Mouse (Mus musculus): Measurements from ENCODE around the gene Gbx1. TPM values are rescaled to one million over a fixed set of nuclear protein-coding genes. Genes with fewer than 3 reads are reported as not detected.

The Gbx1 gene
- polyA plus RNA-seq, 1 experiment from 2014 or later = not detected

DNA sequence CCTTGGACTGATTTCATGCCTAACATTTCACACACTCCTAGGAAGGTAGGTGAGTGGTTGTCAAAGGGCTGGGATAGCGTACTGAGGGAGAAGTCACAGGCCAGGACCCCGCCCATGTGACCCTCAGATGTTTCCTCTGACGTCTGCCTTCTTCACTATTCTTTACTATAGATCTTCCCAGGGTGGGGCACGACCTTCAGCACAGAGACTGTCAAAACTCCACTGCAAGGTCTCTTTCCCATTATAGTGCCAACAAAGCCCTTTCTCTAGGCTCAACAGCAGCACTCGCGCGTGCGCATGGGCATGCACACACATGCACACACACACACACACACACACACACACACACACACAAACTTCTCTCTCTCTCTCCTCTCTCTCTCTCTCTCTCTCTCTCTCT, 3.2 kb downstream of the Gbx1 start:
- Histone ChIP-seq H3K4me2 (no peak overlapping the region), H3K27ac (no peak overlapping the region), H3K27me3 (peaks cover 85% of the 10 kb centered on the region), H3K4me1 (peaks cover 14% of the 10 kb centered on the region), H3K4me3 (no peak overlapping the region), H3K36me3 (no peaks in the 10 kb centered on the region), H3K9me3 (no peaks in the 10 kb centered on the region), H3K9ac (no peak overlapping the region)
- WGBS = 47% methylated on average over 8 of the region's 8 CpGs
- no peak for ATAC-seq (ENCODE audit: borderline replicate concordance, extremely low read depth, low FRiP score, low TSS enrichment)

DNA sequence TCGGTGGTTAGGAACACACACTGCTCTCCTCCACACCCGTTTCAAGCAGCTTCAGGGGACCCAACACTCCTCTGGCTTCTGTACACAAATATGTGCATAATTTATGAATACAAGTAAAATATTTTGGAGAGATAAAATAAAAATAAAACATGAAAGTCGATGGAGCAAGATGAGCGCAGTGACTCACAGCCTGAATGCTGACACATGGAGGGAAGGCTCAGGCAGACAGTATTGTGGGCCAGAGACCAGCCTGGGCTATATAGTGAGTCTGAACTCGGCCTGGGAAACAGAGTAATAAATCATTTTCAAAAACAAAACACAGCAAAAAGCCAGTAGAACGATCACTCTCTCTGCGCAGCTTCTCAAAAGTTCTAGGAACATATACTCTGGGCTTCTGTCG, 5.6 kb downstream of the Gbx1 start:
- H3K9ac ChIP-seq = no peak overlapping the region
- no peaks in the 10 kb centered on the region for H3K36me3 ChIP-seq
- peaks cover 6% of the 10 kb centered on the region for H3K4me1 ChIP-seq
- H3K4me2 ChIP-seq = no peak overlapping the region
- H3K9me3 ChIP-seq = no peaks in the 10 kb centered on the region
- 49% methylated on average over 8 of the region's 8 CpGs for WGBS
- no peak for ATAC-seq (ENCODE audit: borderline replicate concordance, extremely low read depth, low FRiP score, low TSS enrichment)
- no peak overlapping the region for H3K27ac ChIP-seq
- no peak overlapping the region for H3K4me3 ChIP-seq
- peaks cover 73% of the 10 kb centered on the region for H3K27me3 ChIP-seq

DNA sequence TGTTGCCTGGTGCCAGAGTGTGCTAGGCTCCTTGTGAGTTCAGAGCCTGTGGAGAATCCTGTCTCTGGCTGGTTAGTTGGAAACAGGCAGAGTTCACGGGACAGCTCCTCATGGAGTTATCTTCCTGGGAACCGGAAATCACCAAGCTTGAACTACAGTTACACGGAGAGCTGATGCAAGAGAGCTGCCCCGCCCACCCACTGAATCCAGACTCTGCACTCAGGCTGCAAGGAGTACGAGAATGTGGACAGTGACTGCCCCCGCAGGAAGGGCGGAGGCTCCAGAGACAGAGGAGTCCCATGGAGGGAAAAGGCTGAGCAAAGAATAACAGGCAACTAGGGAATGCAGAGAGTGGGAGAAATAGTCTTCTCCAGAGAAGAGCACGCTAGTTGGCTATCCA, 14.7 kb downstream of the Gbx1 start:
- Histone ChIP-seq H3K27ac (no peak overlapping the region), H3K36me3 (no peaks in the 10 kb centered on the region), H3K4me2 (no peak overlapping the region), H3K4me1 (0 out of 2 replicates have a peak, but pooled peaks cover 4% of the 10 kb centered on the region), H3K27me3 (peaks cover 10% of the 10 kb centered on the region; the same call in 1 of the 2 replicates), H3K9me3 (no peaks in the 10 kb centered on the region), H3K9ac (no peak overlapping the region), H3K4me3 (no peak overlapping the region)
- WGBS = 32% methylated on average over 8 of the region's 8 CpGs
- ATAC-seq (ENCODE audit: borderline replicate concordance, extremely low read depth, low FRiP score, low TSS enrichment) = peak; percentile 46; the same call in 1 of the 2 replicates

DNA sequence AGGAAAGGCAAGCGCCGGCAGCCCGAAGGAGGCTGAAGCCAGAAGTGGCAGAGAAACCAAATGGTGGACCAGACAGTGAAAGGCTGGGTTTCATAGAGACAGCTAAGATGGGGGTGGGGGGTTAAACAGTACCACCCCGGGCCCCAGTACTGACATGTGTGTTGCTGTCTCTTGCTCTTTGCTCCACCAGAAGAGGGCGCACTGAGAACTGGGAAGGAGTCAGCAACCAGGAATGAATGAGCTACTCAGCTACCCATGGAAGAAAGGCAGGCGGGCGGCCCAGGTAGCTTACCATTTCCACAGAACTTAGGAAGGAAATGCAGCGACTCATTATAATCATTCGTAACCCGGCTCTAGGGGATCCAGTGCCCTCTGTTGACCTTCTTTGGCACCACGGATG, 16.4 kb downstream of the Gbx1 start:
- Histone ChIP-seq H3K9me3 (no peaks in the 10 kb centered on the region), H3K27ac (no peak overlapping the region), H3K9ac (no peak overlapping the region), H3K4me2 (no peak overlapping the region), H3K4me3 (no peak overlapping the region), H3K36me3 (no peaks in the 10 kb centered on the region), H3K4me1 (0 out of 2 replicates have a peak, but pooled peaks cover 4% of the 10 kb centered on the region), H3K27me3 (peaks cover 13% of the 10 kb centered on the region)
- no peak for ATAC-seq (ENCODE audit: borderline replicate concordance, extremely low read depth, low FRiP score, low TSS enrichment)
- 40% methylated on average over 11 of the region's 11 CpGs for WGBS

DNA sequence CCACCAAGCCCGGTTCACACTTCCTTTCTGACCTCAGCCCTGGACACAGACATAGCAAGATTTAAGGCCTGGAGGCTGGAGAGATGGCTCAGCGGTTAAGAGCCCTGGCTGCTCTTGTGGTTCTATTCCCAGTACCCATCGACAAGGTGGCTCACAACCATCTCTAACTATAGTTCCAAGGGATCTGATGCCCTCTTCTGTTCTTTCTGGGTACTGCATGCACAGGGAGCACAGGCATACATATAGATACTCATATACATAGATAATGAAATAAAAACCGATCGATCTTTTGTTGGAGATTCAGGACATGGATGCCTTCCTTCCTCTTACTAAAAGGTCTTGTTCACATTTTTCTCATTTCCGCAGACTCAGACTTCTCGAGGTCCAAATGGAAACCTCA, 18.6 kb downstream of the Gbx1 start:
- H3K36me3 ChIP-seq = no peaks in the 10 kb centered on the region
- no peak overlapping the region for H3K4me3 ChIP-seq
- 86% methylated on average over 7 of the region's 7 CpGs for WGBS
- H3K27ac ChIP-seq = no peak overlapping the region
- 0 out of 2 replicates have a peak, but pooled peaks cover 4% of the 10 kb centered on the region for H3K4me1 ChIP-seq
- no peak overlapping the region for H3K4me2 ChIP-seq
- no peak overlapping the region for H3K9ac ChIP-seq
- H3K9me3 ChIP-seq = no peaks in the 10 kb centered on the region
- H3K27me3 ChIP-seq = peaks cover 31% of the 10 kb centered on the region
- ATAC-seq (ENCODE audit: borderline replicate concordance, extremely low read depth, low FRiP score, low TSS enrichment) = no peak

DNA sequence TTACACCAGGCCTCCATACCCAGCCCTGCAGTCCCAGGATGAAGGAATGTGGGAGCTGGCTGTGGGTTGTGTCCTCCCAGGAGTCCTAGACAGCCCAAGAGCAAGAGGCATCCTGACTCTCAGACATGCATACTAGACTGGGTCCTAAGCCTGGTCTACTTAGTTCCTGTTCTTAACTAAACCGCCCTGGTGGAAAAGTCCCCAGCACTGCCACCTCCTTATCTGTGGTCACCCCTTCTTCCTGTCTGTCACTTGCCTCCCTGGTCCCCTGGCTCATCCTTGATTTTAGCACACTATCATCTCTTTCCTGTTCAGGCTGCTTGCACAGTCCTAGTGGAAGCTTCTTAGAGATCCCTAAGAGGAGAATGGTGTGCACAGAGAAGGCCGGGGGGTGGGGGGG, 21.5 kb downstream of the Gbx1 start:
- Histone ChIP-seq H3K4me1 (no peaks in the 10 kb centered on the region), H3K4me2 (no peak overlapping the region), H3K27me3 (peaks cover 25% of the 10 kb centered on the region), H3K9me3 (no peaks in the 10 kb centered on the region), H3K9ac (no peak overlapping the region), H3K27ac (no peak overlapping the region), H3K36me3 (peaks cover 24% of the 10 kb centered on the region), H3K4me3 (no peak overlapping the region)
- no peak for ATAC-seq (ENCODE audit: borderline replicate concordance, extremely low read depth, low FRiP score, low TSS enrichment)
- 38% methylated on average over 2 of the region's 2 CpGs for WGBS

DNA sequence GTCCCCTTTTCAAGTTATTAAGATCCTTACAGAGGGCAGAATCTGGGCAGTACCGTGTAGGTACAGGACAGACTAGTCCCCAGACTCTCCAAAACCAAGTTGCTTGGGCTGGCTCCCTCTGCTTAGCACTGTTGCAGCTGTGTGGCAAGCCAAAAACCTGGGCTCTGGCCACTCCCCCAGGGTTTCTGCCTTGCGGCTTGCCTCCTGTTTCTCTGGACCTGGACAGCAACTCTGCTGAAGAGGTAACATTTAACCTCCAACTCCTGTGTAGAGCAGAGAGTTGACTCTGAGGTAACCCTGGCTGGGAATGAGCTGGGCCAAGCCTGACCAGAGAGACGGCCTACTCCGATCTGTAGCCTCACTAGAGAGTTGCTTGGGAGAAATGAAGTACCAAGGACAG, 24.2 kb downstream of the Gbx1 start:
- Histone ChIP-seq H3K4me3 (no peak overlapping the region), H3K9me3 (no peaks in the 10 kb centered on the region), H3K27ac (no peak overlapping the region), H3K27me3 (peaks cover 25% of the 10 kb centered on the region), H3K4me1 (no peaks in the 10 kb centered on the region), H3K9ac (no peak overlapping the region), H3K36me3 (peaks cover 49% of the 10 kb centered on the region), H3K4me2 (no peak overlapping the region)
- 58% methylated on average over 4 of the region's 4 CpGs for WGBS
- ATAC-seq (ENCODE audit: borderline replicate concordance, extremely low read depth, low FRiP score, low TSS enrichment) = no peak

DNA sequence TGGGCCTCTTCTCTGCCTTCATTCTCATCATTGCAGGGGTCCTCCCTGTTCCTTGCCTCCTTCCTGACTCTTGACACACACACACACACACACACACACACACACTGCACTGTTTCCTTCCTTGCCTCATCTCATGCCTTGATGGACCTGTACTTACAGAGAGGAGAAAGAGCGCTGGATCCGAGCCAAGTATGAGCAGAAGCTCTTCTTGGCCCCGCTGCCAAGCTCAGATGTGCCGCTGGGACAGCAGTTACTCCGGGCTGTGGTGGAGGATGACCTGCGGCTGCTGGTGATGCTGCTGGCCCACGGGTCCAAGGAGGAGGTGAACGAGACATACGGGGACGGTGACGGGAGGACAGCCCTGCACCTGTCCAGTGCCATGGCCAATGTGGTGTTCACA, 26.2 kb downstream of the Gbx1 start:
- H3K9ac ChIP-seq = no peak overlapping the region
- ATAC-seq (ENCODE audit: borderline replicate concordance, extremely low read depth, low FRiP score, low TSS enrichment) = no peak
- H3K9me3 ChIP-seq = no peaks in the 10 kb centered on the region
- peaks cover 20% of the 10 kb centered on the region for H3K27me3 ChIP-seq
- no peak overlapping the region for H3K4me2 ChIP-seq
- H3K27ac ChIP-seq = no peak overlapping the region
- no peak overlapping the region for H3K4me3 ChIP-seq
- 59% methylated on average over 11 of the region's 11 CpGs for WGBS
- no peaks in the 10 kb centered on the region for H3K4me1 ChIP-seq
- H3K36me3 ChIP-seq = peaks cover 63% of the 10 kb centered on the region

DNA sequence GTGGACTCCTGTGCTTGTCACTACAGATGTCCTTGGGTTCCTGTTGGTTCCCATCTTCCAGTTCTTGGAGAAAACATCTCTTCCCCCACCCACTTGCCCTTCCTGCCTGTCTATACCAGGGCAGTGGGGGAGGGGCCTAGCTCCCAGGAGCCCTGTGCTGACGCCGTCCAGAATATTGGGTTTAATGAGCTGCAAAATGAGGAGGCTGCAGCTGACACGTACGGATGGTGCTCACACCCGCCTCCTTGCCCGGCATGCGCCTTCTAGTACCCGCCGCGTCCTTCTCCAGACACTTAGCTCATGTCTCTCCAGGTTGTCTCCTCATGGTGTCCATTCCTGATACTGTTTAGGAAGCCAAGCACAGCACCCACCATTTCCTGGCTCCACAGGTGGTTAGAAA, 27.9 kb downstream of the Gbx1 start:
- Histone ChIP-seq H3K4me2 (no peak overlapping the region), H3K36me3 (peaks cover 79% of the 10 kb centered on the region)

DNA sequence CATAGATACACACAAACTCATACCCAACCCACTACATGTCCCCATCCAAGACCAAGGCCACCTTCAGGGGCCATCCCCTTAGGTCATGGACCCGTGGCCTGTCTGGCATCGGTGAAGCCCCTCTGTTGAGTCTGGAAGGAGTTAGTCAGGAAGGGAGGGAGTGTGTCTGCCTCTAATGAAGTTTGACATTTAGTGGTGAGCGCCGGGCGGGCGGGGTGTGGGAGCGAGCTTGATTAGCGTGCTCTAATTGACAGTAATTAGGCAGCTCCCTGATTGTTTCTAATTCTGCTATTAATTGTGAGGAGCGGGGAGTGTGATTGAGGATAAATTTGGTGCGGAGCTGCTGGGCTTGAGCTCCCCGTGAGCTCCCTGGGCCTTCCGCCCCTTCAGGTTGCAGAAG, 29.5 kb downstream of the Gbx1 start:
- Histone ChIP-seq H3K9ac (no peak overlapping the region), H3K9me3 (no peaks in the 10 kb centered on the region), H3K27ac (no peak overlapping the region), H3K36me3 (peaks cover 90% of the 10 kb centered on the region), H3K4me3 (no peak overlapping the region), H3K4me1 (no peaks in the 10 kb centered on the region), H3K4me2 (no peak overlapping the region), H3K27me3 (no peaks in the 10 kb centered on the region)
- WGBS = 93% methylated on average over 12 of the region's 12 CpGs
- ATAC-seq (ENCODE audit: borderline replicate concordance, extremely low read depth, low FRiP score, low TSS enrichment) = no peak

More for the DNA sequence above, 27.9 kb downstream of the Gbx1 start:
- Histone ChIP-seq H3K9me3 (no peaks in the 10 kb centered on the region), H3K27ac (no peak overlapping the region), H3K27me3 (peaks cover 3% of the 10 kb centered on the region; the same call in 1 of the 2 replicates), H3K4me1 (no peaks in the 10 kb centered on the region), H3K9ac (no peak overlapping the region), H3K4me3 (no peak overlapping the region)
- ATAC-seq (ENCODE audit: borderline replicate concordance, extremely low read depth, low FRiP score, low TSS enrichment) = no peak
- WGBS = 70% methylated on average over 10 of the region's 10 CpGs

DNA sequence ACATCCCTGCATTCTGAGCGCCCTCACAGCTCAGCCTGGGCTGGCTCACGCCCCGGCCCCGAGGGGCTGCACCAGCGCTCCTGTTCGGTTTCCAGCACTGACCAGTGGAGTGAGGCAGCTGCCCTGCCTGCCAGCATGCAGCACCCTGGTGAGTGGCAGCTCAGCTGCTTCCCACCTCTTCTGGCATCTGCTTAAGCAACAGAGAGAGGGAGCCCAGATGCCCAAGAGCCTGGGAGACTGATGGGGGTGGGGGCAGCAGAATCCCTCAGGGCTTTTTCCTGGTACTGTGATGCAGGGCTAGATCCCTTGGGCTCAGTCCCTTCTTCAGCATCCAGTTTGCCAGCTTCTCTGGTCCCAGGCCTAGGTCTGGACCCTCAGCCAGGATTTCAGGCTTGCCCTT, 30.2 kb downstream of the Gbx1 start:
- Histone ChIP-seq H3K9me3 (no peaks in the 10 kb centered on the region), H3K27me3 (no peaks in the 10 kb centered on the region), H3K36me3 (peaks cover 91% of the 10 kb centered on the region), H3K4me1 (no peaks in the 10 kb centered on the region), H3K4me3 (no peak overlapping the region), H3K9ac (no peak overlapping the region), H3K4me2 (no peak overlapping the region), H3K27ac (no peak overlapping the region)
- 67% methylated on average over 6 of the region's 6 CpGs for WGBS
- ATAC-seq (ENCODE audit: borderline replicate concordance, extremely low read depth, low FRiP score, low TSS enrichment) = no peak

DNA sequence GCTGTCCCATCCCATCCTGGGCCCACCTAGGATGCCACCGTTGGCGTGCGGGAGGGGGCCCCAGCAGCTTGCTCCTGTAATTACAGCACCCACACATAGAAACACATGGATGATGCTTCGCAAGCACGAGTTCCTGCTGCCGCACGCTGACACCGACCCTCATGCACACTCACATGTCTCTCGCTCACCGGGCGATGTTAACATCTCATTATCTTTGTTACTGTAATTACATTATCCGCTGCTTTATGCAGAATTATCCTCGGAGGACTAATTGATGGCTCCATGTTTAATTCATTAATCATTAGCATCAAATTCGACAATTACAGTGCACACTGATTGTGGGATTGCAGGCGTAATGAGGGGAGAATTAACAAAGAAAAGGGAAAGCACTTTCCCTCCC, 32.0 kb downstream of the Gbx1 start:
- 88% methylated on average over 15 of the region's 15 CpGs for WGBS

More for the DNA sequence above, 32.0 kb downstream of the Gbx1 start:
- Histone ChIP-seq H3K9me3 (no peaks in the 10 kb centered on the region), H3K4me2 (no peak overlapping the region), H3K9ac (no peak overlapping the region), H3K27me3 (no peaks in the 10 kb centered on the region), H3K4me3 (no peak overlapping the region), H3K4me1 (no peaks in the 10 kb centered on the region), H3K27ac (no peak overlapping the region), H3K36me3 (peaks cover 91% of the 10 kb centered on the region)
- ATAC-seq (ENCODE audit: borderline replicate concordance, extremely low read depth, low FRiP score, low TSS enrichment) = no peak

Data from lung, embryonic 15.5 days (tissue).